ENCODE assay signal across 12 mouse cellular contexts in the genomic region with DNA sequence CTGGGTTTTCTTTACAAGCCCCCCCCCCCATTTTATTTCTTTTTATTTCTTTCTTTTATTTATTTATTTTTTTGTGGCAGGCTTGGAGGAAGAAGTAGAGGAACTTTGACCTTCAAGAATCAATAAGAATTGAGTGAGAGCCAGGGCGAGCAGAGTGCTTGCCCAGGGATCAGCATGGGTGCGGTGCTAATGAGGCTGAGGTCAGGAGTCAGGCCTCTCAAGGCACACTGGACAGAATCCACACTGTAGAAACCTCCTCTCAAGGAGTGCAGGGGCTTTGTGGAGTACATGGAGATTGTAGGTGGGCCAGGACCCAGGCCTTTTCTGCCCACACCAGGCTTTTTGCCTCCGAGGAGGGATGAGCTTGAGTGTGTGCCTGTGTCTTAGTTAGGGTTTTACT.
"Had no signal": no experiment of that assay in that cellular context is flagged by ENCODE, and none has a peak within 500 bp of the region (broad histone marks: within the 10 kb centered on the region; RNA-seq: fewer than 3 reads in every experiment).

No protein-coding gene starts in this region.

- H3K4me2 ChIP-seq: limb, embryonic 13.5 days; liver, embryonic 12.5 days; lung, embryonic 14.5 days; neural tube, embryonic 15.5 days had no signal

- H3K9ac ChIP-seq: limb, embryonic 13.5 days; liver, embryonic 12.5 days; lung, embryonic 14.5 days; neural tube, embryonic 15.5 days had no signal

- H3K4me3 ChIP-seq: limb, embryonic 13.5 days; liver, embryonic 12.5 days; myocyte; neural tube, embryonic 15.5 days had no signal

- H3K36me3 ChIP-seq: liver, embryonic 12.5 days; neural tube, embryonic 15.5 days had no signal

- H3K4me1 ChIP-seq: liver, embryonic 12.5 days had no signal

- DNase-seq: kidney, adult 11 months; left cerebral cortex, postnatal 4 days; lung, embryonic 14.5 days; lung, postnatal 14 days; right cerebral cortex, adult 18-20 months; right cerebral cortex, postnatal 25 days; thymus, postnatal 36 days had no signal

- H3K27ac ChIP-seq: kidney, postnatal 0 days; limb, embryonic 13.5 days; liver, embryonic 12.5 days; neural tube, embryonic 15.5 days had no signal

- ATAC-seq: liver, embryonic 12.5 days had no signal

- H3K9me3 ChIP-seq: limb, embryonic 13.5 days; liver, embryonic 12.5 days; neural tube, embryonic 15.5 days had no signal

- H3K27me3 ChIP-seq: limb, embryonic 13.5 days; liver, embryonic 12.5 days; neural tube, embryonic 15.5 days had no signal
